Mouse (Mus musculus): ENCODE results near the gene Usp15. TPM values are rescaled to one million over a fixed set of nuclear protein-coding genes. Genes with fewer than 3 reads are reported as not detected.
"Not testable (repeated sequence)": the region's sequence is repeated elsewhere in the genome, so short reads cannot be mapped to it uniquely, and the experiment has no call there.

Gene Usp15
- 68.2 and 71.1 TPM in 2 replicates for polyA plus RNA-seq (2015; fragmentation: Nextera tagmentation; extraction: Ambion mirVana)

DNA sequence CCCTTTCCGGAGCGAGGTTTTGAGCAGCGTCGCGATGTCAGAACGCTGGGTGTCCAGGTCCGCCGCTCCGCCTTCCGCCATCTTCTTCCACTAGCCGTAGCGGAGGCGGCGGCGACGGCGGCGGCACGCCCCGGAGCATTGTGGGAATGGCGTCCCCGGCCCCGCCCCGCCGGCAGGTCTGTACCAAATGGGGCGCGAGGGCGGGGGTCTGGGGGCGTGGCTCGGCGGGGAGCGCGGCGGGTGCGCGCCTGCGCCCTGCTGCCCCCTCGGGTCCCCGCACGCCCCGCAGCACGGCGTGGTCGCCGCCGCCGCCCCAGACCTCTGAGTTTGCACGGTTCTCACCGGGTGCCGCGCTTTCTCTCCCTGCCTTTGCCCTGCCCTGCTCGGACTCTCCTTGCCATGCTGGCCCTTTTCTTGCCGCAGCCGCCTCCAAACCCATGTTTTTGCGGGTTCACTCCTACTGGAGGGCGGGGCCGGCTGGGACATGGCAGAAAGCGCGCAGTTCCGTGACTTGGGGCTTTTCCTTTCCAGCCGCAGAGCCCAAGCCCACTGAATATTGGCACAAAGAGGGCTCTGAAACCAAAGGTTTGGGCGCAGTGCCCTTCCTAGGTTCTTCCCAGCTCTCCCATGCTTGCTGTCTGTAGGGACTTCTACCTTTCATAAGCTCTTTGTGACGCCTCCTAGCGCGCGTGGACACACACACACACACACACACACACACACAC, at the start of gene Usp15:
Gene Usp15, minus strand, starts transcription at position 161 of the 725 bp plus-strand sequence.
- Histone ChIP-seq H3K4me2 (peak within 1 kb of the TSS; percentile 63), H3K27ac (replicated peaks) (peak within 1 kb of the TSS; percentile 95), H3K4me3 (peak within 1 kb of the TSS; percentile 96), H3K9ac (peak within 1 kb of the TSS; percentile 96), H3K27me3 (no peaks in the 10 kb centered on the region; the same call in 1 of the 2 replicates), H3K9me3 (no peaks in the 10 kb centered on the region), H3K36me3 (no peaks in the 10 kb centered on the region), H3K4me1 (replicated peaks) (peaks cover 24% of the 10 kb centered on the region)
- ATAC-seq (ENCODE audit: low read depth) = peak; percentile 93
- under 1% methylated on average over 44 of the region's 66 CpGs for WGBS

DNA sequence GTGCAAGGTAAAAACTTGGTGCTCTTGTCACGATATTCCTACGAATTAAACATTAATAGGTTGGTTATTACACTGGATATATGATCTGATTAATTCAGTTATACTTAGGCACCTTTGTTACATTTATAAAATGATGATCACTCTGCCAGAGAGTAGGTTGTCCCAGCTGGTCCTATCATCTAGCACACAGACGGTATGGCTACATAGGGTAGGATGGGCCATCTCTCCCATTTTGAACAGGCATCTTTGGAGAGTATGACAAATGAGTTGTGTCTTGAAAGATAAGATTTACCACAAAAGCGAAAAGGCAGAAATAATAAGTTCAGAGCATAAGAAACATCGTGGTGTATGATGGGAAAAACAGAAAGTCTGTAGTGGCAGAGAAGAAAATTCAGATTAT, 32.6 kb upstream of the Usp15 start:
- Histone ChIP-seq H3K27ac (replicated peaks) (no peak overlapping the region), H3K9ac (no peak overlapping the region), H3K36me3 (no peaks in the 10 kb centered on the region), H3K4me2 (no peak overlapping the region), H3K27me3 (no peaks in the 10 kb centered on the region), H3K4me1 (replicated peaks) (no peaks in the 10 kb centered on the region), H3K9me3 (no peaks in the 10 kb centered on the region), H3K4me3 (no peak overlapping the region)
- WGBS = 91% methylated on average over 5 of the region's 5 CpGs
- no peak for ATAC-seq (ENCODE audit: low read depth)

DNA sequence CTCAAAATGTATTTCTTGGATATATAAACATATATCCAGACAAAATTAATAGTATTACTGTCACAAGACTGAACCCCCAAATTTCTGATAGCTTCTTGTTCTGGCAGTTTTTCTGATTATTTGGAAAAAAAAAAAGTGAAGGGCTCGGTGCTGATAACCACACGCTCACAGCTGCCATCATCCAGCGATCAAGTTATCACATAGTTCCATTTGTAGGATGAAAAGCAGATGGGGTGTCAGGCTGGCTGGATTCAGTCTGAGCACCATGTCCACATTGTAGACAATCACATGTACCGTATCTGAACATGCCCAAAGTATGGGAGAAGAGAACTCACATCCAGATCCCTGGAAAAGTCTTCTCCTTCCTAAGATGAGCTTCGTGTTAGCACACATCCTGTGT, 26.0 kb upstream of the Usp15 start:
- H3K4me2 ChIP-seq = no peak overlapping the region
- no peaks in the 10 kb centered on the region for H3K36me3 ChIP-seq
- no peak overlapping the region for H3K27ac ChIP-seq (replicated peaks)
- H3K4me3 ChIP-seq = no peak overlapping the region
- H3K9ac ChIP-seq = no peak overlapping the region
- WGBS = 94% methylated on average over 5 of the region's 5 CpGs
- no peaks in the 10 kb centered on the region for H3K9me3 ChIP-seq
- ATAC-seq (ENCODE audit: low read depth) = no peak
- no peaks in the 10 kb centered on the region for H3K4me1 ChIP-seq (replicated peaks)
- H3K27me3 ChIP-seq = no peaks in the 10 kb centered on the region

DNA sequence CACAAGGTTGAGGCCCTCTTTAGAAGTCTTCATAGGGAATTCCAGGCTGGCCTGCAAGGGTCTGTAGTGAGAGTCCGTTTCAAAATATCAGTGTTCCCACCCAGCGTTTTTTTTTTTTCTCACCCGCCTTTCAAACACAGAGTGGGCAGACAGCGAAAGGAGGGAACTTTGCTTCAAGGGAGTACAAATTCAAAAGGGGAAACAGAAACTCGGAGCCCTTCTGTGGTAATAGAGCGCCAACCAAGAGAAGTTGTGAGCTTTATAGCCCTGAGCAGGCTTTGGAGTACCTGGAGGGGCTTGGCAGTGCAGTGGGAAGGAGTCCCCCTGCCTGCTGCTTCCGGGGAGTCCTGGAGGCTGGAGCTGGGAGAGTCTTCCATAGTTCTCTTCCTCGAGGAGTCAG, 12.7 kb upstream of the Usp15 start:
- no peaks in the 10 kb centered on the region for H3K27me3 ChIP-seq
- no peaks in the 10 kb centered on the region for H3K4me1 ChIP-seq (replicated peaks)
- H3K9me3 ChIP-seq = no peaks in the 10 kb centered on the region
- no peak overlapping the region for H3K4me2 ChIP-seq
- H3K36me3 ChIP-seq = no peaks in the 10 kb centered on the region
- WGBS = 78% methylated on average over 8 of the region's 8 CpGs
- no peak overlapping the region for H3K4me3 ChIP-seq
- no peak overlapping the region for H3K27ac ChIP-seq (replicated peaks)
- ATAC-seq (ENCODE audit: low read depth) = no peak
- no peak overlapping the region for H3K9ac ChIP-seq

DNA sequence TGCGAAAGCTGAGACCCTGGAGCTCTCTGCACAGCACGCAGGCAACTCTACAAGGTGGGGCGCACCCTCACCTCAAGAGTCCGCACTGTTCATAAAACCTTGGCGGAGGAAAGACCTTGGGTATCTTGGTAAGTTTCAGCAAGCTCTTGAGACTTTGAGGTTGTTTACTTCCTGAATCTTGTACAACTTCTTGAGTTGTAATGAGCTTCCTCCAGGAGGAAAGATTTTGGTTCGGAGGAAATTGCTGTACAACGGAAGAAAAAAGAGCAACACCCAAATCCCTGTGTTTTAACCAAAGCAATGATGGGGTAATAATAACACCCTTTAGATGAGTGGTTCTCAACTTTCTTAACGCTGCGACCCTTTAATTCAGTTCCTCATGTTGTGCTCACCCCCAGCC, 11.5 kb upstream of the Usp15 start:
- Histone ChIP-seq H3K9me3 (no peaks in the 10 kb centered on the region), H3K4me1 (replicated peaks) (no peaks in the 10 kb centered on the region), H3K9ac (no peak overlapping the region), H3K36me3 (no peaks in the 10 kb centered on the region), H3K27ac (replicated peaks) (no peak overlapping the region), H3K27me3 (no peaks in the 10 kb centered on the region), H3K4me2 (no peak overlapping the region), H3K4me3 (no peak overlapping the region)
- 92% methylated on average over 9 of the region's 9 CpGs for WGBS
- ATAC-seq (ENCODE audit: low read depth) = no peak

DNA sequence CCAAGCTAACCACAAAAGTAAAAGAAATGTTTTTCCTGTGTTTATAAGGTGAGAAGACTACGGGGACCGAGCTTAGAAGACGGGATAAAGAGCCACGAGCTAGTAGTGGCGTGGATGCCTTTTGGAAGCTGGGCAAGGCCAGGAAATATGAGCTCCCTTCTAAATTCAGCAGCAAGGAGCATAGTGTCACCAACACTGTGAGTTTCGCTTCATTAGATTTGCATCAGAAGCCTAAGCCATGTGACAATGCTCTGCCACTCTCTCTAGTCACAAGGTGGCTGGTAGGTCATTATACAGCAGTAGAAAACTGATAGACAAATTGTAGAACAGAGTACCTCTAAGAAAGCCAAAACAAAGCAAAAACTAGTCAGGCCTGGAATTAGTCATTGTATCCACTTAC, 9.3 kb upstream of the Usp15 start:
- H3K27me3 ChIP-seq = no peaks in the 10 kb centered on the region
- no peak overlapping the region for H3K4me2 ChIP-seq
- WGBS = 96% methylated on average over 6 of the region's 6 CpGs
- no peak overlapping the region for H3K27ac ChIP-seq (replicated peaks)
- no peaks in the 10 kb centered on the region for H3K9me3 ChIP-seq
- no peak overlapping the region for H3K9ac ChIP-seq
- no peaks in the 10 kb centered on the region for H3K36me3 ChIP-seq
- H3K4me3 ChIP-seq = no peak overlapping the region
- ATAC-seq (ENCODE audit: low read depth) = no peak
- no peaks in the 10 kb centered on the region for H3K4me1 ChIP-seq (replicated peaks)

DNA sequence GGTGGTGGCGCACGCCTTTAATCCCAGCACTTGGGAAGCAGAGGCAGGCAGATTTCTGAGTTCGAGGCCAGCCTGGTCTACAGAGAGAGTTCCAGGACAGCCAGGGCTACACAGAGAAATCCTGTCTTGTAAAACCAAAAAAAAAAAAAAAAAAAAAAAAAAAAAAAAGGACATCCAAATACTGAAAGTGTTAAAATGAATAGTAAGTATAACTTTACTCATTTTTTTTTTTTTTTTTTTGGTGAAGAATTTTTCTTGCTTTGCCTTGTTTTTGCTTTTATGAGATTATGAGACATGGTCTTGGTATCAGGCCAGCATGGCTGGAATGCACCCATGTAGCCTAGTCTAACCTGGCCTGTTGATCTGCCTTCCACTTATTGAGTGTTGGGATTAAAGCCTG, 8.6 kb upstream of the Usp15 start:
- whole genome bisulfite sequencing = 99% methylated on average over 3 of the region's 3 CpGs
- not testable (repeated sequence) for H3K36me3 ChIP-seq; ATAC-seq (ENCODE audit: low read depth); H3K4me2 ChIP-seq; H3K9ac ChIP-seq; H3K4me1 ChIP-seq (replicated peaks); H3K27me3 ChIP-seq; H3K27ac ChIP-seq (replicated peaks); H3K9me3 ChIP-seq; H3K4me3 ChIP-seq

DNA sequence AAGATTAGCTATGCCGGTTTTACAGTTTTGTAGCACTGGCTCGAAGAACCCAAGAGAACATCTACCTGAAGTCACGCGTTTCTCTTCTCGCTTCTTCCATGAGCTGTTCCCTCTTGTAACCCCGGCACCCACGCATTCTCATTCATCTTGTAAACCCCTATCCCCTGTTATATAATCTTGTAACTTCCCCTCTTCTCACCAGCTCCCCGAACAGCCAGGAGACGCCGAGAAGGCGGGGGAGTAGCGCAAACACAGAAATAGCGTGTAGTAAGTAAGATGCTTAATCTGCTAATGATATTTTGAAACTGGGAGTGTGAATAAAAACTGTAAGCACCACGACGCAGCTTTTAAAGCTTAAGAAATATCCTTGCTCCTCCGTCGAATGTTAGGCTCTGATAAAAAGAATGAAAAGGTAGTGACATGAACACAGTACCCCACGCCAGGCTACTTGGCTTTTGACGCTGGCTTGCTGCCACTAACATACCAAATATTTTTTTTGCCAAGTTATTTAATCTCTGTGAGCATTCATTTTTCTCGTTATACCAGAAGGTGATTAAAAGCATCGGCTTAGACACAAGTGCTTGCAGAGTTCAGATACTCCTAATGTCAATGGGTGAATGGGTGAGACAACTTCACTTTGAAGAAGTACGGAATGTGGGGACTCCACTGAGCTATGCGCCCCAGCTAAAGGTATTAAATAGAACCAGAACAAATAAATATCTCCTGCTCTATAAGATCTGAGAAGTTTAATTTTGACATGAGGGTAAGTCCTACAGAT, 5.4 kb upstream of the Usp15 start:
- no peak overlapping the region for H3K27ac ChIP-seq (replicated peaks)
- peaks cover 5% of the 10 kb centered on the region; the same call in 1 of the 2 replicates for H3K4me1 ChIP-seq (replicated peaks)
- H3K27me3 ChIP-seq = no peaks in the 10 kb centered on the region; the same call in 1 of the 2 replicates
- H3K4me2 ChIP-seq = no peak overlapping the region
- no peaks in the 10 kb centered on the region for H3K36me3 ChIP-seq
- ATAC-seq (ENCODE audit: low read depth) = no peak
- no peak overlapping the region for H3K9ac ChIP-seq
- H3K4me3 ChIP-seq = no peak overlapping the region
- H3K9me3 ChIP-seq = no peaks in the 10 kb centered on the region
- 92% methylated on average over 23 of the region's 23 CpGs for WGBS

DNA sequence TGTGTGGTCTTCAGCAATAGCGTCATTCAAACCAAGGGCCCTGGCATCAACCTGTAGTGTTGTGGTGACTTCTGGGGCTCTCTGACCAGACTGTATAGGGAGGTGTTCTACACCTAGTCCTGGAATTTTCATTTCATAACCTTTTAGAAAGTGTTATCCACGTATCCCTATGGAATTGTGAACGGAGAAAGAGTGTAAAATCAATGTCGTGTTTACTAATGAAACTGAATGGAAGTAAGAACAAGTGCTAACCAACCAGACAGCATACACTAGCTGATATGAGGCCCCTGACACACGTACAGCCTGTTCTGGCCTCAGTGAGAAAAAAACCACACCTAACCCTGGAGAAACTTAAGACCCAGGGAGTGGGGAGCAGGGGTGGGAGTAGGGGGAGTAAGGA, 4.6 kb upstream of the Usp15 start:
- H3K4me1 ChIP-seq (replicated peaks) = peaks cover 5% of the 10 kb centered on the region; the same call in 1 of the 2 replicates
- H3K27ac ChIP-seq (replicated peaks) = no peak overlapping the region
- 91% methylated on average over 5 of the region's 5 CpGs for whole genome bisulfite sequencing
- no peaks in the 10 kb centered on the region for H3K36me3 ChIP-seq
- H3K4me2 ChIP-seq = no peak overlapping the region
- H3K9me3 ChIP-seq = no peaks in the 10 kb centered on the region
- H3K27me3 ChIP-seq = no peaks in the 10 kb centered on the region; the same call in 1 of the 2 replicates
- no peak overlapping the region for H3K4me3 ChIP-seq
- H3K9ac ChIP-seq = no peak overlapping the region
- no peak for ATAC-seq (ENCODE audit: low read depth)

DNA sequence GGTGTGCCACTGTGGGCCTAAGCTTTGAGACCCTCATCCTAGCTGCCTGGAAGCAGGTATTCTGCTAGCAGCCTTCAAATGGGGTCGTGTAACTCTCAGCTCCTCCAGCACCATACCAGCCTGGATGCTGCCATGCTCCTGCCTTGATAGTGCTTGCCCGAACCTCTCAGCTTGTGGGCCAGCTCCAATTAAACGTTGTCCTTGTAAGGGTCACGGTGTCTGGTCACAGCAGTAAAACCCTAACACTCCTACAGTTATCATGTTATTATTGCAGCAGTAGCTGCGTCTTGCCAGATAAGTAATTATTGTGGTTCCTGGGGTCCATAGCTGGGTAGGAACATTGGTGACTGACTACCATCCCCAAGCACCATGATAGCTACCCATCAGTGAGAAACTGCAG, 4.2 kb upstream of the Usp15 start:
- no peaks in the 10 kb centered on the region for H3K36me3 ChIP-seq
- ATAC-seq (ENCODE audit: low read depth) = no peak
- no peaks in the 10 kb centered on the region for H3K9me3 ChIP-seq
- no peak overlapping the region for H3K27ac ChIP-seq (replicated peaks)
- peaks cover 5% of the 10 kb centered on the region; the same call in 1 of the 2 replicates for H3K4me1 ChIP-seq (replicated peaks)
- H3K27me3 ChIP-seq = no peaks in the 10 kb centered on the region; the same call in 1 of the 2 replicates
- H3K9ac ChIP-seq = no peak overlapping the region
- no peak overlapping the region for H3K4me2 ChIP-seq
- no peak overlapping the region for H3K4me3 ChIP-seq
- WGBS = 84% methylated on average over 5 of the region's 5 CpGs

DNA sequence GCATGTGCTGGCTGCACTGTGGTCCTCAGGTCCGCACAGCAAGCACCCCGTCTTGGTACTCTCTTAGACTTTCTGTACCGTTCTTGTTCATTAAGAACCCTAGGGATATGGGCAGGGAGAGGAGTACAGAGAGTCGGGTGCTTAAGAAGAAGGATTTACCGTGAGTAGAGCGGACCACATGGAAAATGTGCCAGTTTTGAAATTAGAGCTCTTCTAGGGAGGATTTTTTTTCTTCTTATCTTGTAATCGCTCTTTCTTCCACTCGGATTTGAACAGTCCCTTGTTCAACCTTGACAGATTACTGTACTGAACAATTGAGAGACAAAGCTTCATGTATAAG, 3.5 kb upstream of the Usp15 start:
- no peaks in the 10 kb centered on the region; the same call in 1 of the 2 replicates for H3K27me3 ChIP-seq
- no peak overlapping the region for H3K9ac ChIP-seq
- no peak overlapping the region for H3K4me2 ChIP-seq
- H3K4me3 ChIP-seq = no peak overlapping the region
- 89% methylated on average over 8 of the region's 8 CpGs for WGBS
- no peak overlapping the region for H3K27ac ChIP-seq (replicated peaks)
- H3K4me1 ChIP-seq (replicated peaks) = peaks cover 11% of the 10 kb centered on the region
- H3K9me3 ChIP-seq = no peaks in the 10 kb centered on the region
- ATAC-seq (ENCODE audit: low read depth) = no peak
- H3K36me3 ChIP-seq = no peaks in the 10 kb centered on the region

DNA sequence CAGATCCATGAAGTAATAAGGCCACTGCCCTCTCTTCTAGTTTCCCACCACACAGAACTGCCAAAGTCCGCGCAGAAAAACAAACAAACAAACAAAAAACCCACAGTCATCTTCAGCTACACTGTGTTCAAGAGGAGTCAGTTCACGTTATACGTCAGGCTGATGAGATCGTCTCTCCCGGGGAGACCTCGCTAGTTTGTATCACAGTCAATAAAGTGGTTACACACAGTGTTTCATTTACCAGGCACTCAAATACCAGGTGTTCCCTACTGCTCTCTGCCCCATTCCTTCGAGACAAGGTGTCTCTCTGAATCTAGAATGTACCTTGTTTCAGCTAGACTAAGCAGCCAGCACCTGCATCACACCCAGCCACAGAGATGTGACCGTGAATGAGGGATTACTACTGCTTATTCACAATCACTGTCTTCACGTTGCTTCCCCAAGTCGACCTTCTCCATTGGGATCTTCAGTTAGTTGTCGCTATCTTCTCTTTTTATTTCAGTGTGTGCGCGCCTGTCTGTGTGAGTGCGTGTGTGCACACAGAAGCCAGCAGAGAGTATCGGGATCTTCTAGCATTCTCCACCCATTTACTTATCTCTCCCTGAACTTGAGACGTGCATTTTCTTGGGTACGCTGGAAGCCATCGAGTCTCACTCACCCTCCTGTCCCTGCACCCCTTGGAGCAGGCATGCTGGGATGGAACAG, 3.0 kb upstream of the Usp15 start:
- ATAC-seq (ENCODE audit: low read depth) = no peak
- Histone ChIP-seq H3K9ac (no peak overlapping the region), H3K9me3 (no peaks in the 10 kb centered on the region), H3K4me1 (replicated peaks) (peaks cover 15% of the 10 kb centered on the region), H3K4me3 (no peak overlapping the region), H3K36me3 (no peaks in the 10 kb centered on the region), H3K27ac (replicated peaks) (no peak overlapping the region), H3K4me2 (no peak overlapping the region), H3K27me3 (no peaks in the 10 kb centered on the region; the same call in 1 of the 2 replicates)
- WGBS = 84% methylated on average over 19 of the region's 19 CpGs
